Mouse (Mus musculus) NIH3T3 (cell line): ENCODE data around the gene Rcbtb2.
A peak's percentile ranks its signal among the peaks of the same experiment; 100 is the strongest.

ENCODE experiments used
- DNase-seq: peaks from one replicate; pipeline ENCODE4 v3.0.0-alpha.2; 2012; ENCODE audit warnings: low read depth

Gene Rcbtb2

DNA sequence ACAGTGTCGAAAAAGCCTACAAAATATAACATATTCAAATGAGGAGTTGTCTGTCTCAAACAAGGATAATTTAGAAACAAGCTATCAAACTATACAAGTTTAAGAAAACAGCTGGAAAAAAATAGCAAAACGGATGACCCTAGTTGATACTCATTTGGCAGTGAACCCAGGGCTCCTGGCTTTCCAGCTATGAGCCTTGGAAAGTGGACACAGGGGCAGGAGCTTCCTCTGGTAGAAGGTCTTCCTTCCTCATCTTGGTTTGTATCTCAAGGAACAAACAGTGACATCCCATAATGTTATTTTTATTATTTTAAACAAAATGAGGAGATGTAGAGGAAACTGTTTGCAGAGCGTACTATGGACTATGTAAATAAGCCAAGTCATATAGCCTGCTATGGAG is 25.3 kb downstream of the Rcbtb2 start:
- DNase-seq: no peak

DNA sequence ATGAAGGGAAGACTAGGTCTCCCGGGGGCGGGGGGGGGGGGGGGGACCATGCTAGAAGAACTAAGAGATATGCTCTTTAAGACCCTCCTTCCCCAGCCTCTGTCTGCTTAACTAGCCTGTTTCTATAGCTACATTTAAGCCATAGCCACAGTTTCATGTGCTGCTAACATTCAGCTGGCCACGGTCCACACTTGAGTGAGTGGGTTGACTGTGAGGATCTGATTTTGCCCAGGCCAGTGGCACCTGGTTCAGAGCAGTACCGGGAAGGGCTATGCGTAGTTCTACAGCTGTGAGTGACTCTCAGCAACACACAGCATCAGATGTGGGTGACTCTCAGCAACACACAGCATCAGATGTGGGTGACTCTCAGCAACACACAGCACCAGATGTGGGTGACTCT is 38.5 kb downstream of the Rcbtb2 start:
- no peak for DNase-seq

DNA sequence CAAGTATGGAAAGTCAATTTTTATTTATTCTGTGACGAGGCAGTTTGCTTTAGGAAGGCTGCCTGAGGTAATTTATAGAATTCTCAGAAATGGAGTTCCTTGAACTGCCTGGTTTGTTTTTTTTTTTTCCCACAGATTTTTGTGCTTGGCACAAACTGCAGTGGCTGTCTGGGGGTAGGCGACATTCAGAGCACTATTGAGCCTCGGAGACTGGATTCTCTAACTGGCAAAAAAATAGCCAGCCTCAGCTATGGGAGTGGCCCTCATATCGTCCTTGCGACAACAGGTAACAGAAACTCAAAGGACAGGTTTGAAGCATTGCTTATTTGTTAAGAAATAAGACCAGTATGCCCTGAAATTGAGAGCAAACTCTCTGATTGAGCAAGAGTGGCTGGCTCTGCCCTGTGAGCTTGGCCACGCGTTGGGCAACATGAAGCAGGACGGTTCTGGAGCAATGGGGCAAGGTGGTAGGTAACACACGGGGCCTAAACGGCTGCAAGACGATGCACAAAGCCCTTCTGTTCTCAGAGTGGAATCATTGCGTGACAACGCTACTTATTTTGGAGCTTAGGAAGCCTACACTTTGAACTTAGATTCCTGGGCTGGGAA is 39.5 kb downstream of the Rcbtb2 start:
- no peak for DNase-seq

DNA sequence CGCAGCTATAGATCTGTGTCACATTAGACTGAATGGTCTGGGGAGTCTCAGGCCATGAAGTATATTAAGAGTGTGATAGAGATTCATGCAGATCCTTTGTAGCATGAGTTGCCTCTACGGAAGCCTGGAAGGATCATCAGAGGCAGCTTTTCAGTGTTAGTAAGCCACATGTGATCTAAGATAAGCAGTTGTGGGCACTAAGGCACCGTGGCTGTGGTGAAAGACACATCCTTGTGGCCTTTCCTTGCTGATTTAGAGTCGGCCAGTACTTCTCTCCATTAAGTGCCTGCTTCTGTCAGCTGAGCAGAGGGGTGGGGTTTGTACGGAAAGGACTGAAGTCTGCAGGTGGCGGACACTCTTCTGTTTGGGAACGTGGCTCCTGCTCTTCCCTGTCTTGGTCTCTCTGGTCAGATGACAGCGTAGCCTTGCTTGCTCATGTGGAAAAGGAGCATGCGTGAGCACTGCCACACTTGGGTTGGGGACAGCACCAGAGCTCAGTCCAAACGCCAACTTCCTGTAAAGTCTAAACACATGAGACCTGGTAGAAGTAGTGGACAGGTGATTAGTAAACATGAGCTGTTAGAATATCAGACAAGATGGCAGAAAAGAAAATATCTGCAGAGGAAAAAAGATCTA is 40.6 kb downstream of the Rcbtb2 start:
- no peak for DNase-seq

DNA sequence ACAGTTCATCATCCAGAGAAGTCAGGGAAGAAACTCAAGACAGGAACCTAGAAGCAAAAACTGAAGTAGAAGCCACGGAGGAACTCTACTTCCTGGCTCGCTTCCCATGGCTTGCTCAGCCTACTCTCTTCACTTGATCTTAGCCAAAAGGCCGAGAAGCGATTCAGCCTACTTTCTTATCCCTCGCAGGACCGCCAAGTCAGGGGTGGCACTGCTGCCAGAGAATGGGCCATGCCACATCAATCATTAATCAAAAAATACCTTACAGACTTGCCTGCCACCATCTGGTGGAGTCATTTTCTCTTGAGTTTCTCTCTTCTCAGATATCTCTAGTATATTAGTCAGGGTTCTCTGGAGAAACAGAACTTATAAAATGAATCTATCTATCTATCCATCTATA is 42.3 kb downstream of the Rcbtb2 start:
- no peak for DNase-seq

DNA sequence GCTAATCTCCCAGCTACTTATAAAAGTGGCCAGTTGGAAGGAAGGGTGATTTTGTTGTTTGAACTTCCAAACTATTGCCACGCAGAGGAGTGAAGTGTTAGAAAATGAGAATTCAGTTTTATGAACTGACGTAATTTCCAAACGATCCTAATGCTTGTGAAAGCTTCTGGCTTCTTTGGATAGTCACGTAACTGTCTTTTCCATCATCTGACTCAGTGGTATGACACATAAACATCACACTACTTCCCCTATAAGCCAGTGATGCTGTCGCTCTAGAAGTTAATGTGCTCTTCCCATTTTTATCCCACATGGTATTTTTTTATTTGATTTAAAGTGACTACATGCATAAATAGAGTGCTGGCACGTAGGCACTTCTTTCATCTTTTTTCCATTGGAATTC is 45.8 kb downstream of the Rcbtb2 start:
- no peak for DNase-seq

DNA sequence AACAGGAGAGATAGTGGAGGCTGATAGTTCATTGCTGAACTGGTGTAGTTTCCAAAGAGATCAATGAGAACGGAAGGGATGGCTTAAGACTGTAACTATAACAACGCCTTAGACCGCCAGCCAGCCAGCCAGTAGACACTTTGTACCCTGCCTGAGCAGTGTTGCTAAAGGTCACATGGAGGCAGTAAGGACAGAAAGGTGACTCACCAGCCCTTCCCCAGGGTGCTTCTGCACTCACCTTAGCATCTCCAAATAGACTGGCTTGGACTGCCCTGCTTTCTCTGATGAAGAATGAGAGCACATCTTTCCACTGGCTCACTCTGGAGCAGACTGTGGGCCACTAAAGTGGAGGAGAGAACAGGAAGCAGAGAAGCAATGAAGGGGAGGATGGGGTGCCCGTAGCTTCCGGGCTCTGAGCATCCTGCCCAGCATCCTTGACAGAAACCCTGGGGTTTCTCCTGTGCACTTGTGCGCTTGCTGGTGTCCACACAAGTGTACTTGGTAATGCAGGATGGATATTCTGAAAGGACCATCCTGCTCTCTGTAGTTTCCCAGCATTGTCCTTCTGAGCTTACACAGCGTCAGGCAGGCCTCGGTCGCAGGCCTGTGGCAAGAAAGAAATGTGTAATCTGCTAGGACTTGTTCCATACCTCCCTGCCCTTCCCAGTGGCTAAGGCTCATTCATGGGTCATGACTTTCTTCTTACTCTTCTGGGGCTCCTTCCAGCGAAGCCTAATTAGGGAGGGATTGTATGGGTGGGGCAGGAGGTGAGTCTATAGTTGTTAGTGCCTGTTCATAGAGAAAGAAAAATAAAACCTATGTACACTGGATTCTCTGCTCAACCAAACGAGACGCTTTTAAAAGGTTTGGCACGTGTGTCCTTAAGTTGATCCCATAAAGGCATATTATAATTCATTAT is 47.3 kb downstream of the Rcbtb2 start:
- DNase-seq: no peak

DNA sequence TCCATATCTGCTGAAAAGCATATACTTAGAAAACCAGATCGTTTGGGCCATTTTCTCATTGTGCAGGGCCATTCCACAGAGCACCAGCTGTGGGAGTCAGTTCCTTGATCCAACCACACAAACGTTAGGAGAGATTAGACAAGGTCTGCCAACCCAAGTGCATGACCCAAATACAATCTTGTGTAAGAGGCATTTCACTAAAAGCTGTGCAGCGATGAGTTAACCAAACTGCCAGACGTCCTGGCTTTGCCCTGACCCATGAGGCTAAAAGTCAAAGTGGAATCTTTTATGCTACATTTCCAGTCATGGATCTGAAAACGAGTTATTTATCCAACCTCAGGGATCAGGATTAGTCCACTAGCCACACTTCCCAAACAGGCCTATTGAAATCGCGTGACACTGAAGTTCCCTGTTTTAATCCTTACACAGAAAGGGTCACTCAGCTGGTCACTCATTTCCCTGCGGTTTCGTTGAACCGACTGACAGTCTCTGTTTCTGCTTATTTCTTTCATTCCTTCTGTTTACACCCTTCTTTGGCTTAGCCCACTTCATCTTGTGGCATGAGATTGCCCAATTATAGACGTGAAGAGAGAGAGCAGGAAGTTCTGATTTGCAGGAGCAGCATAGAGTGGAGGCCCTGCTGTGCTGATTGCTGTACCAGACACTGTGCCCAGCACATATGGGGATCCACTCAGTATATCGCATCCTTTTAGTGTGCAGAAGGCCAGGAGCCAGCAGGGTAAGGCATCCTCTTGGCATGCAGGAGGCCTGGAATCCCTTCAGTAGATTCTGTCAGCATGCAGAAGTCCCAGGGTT is 49.6 kb downstream of the Rcbtb2 start:
- no peak for DNase-seq

DNA sequence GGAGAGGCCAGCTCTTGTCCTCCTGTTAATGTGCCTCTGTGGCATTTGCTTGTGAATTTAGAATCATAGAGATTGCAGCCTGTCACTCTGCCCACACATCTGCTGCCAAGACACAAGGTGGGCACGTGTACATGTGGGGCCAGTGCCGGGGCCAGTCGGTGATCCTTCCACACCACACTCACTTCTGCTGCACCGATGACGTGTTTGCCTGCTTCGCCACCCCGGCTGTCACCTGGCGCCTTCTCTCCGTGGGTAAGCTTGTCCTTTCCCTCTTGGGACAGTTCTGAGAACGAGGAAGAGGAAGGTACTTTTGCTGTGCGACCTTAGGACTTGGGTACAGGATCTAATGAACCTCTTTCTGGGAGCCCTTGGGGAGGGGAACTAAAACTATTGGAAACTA is 50.8 kb downstream of the Rcbtb2 start:
- no peak for DNase-seq

DNA sequence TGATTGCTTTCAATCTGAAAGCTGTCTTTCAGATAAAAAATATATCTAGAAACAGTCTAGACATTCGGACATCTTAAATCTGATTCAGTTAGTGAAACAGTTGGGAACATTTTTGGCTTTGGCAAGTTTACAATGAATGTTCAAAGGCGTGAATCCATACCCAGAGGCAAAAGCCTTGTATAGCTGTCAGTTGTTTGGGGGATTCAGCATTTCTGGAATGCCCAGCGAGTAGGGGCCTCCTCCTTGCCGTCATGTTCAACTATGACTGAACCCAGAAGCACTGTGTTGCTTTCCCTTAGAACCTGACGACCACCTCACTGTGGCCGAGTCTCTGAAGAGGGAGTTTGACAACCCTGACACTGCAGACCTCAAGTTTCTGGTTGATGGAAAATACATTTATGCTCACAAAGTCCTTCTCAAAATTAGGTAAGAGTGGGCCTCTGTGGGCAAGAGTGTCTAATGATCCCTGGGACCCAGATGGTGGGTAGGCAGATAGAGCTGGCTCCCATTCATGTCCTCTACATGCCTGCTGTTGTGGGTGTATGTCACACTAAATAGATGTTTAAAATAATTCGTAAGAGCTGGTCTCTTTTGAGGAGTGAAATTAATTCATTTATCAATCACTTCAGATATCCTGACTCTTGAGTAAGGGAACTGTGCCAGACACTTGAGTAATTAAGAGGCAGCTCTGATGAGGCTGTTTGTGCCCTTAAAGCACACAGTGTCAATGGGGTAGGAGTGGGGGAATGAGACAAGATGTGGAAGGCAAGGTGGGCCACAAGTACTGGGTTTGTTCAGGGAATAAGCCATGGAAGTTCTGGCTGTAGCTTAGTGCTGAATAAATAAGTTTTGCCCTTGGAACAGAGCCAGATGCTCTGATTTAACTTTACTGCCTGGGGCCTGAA is 51.5 kb downstream of the Rcbtb2 start:
- DNase-seq: peak; percentile 15

DNA sequence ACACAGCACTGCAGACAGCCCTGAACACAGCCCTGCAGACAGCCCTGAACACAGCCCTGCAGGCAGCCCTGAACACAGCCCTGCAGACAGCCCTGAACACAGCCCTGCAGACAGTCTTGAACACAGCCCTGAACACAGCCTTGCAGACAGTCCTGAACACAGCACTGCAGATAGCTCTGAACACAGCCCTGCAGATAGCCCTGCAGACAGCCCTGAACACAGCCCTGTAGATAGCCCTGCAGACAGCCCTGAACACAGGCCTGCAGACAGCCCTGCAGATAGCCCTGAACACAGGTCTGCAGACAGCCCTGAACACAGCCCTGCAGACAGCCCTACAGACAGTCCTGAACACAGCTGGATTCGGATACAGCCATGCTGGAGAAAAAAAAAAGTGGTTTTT is 52.2 kb downstream of the Rcbtb2 start:
- DNase-seq: no peak

DNA sequence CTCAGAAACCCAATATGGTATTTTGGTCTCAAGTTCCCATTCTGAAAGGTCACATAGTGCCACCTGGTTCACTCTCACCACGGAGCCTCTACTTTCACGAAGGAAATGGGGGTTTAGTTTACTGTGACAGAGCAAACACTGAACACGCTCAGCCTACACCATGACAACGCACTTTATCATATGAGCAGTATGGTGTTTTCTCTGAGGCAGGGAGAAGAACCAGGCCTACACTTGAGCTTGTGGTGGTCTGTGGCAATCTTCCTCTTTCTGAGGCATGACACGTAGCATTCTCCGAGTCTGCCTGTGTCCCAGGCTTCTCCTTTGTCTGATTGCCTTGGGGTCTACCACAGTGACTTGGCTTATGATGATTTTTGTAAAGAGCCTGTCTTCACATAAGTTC is 53.0 kb downstream of the Rcbtb2 start:
- no peak for DNase-seq

DNA sequence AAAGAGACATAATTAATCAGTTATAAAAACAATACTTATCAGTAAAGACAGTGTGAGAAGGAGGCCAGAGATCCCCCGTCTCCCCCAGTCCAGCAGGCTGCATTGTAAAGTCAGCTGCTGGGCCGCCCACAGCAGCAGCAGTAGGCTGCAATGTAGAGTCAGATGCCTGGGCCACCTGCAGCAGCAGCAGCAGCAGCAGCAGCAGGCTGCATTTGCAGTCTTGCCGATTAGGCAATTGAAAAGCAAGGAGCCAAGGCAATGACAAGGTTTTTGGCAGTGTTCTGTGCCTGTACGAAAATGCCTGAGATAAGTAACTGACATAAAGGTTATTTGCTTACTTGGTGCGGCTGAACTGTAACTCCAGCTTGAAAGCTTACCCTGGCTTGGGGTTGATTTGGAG is 53.4 kb downstream of the Rcbtb2 start:
- no peak for DNase-seq

DNA sequence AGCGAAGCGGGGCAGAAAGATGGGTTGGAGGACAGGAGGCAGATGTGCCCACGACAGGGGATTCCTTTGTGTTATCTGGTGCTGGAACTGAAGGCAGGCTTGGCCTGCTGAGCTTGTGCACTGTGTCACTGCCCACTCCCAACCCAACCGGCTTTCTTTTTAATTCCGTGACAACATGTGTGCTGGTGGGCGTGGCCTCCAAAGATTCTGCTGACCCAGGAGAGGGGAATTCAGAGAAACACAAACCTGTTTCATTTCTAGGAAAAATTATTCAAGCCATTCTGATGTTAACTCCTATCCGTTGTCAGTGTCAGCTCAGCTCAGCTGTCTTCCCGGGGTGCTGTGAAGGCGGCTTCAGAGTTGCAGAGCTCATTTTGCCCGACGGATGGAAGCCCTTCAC is 55.1 kb downstream of the Rcbtb2 start:
- DNase-seq: no peak

DNA sequence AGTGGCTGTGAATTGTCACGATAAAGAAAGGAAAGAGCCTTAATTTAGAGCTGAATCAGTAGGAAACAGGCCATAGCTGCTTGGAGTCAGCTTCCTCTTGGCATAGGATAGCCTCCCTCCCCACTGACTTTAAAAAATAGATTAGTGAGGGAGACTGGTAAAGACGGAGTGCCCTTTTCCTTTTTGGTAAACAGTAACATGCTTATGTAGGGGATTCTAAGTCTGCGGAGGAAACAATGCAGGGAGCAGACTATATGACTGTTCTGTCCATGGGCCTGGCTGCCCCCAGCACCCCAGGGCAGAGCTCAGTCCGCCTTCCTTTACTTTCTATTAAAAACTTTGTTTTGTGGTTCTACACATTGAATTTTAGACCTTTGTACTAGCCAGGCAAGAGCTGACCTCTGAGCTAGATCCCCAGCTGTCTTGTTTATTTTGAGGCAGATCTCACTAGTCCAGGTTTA is 56.4 kb downstream of the Rcbtb2 start:
- no peak for DNase-seq

DNA sequence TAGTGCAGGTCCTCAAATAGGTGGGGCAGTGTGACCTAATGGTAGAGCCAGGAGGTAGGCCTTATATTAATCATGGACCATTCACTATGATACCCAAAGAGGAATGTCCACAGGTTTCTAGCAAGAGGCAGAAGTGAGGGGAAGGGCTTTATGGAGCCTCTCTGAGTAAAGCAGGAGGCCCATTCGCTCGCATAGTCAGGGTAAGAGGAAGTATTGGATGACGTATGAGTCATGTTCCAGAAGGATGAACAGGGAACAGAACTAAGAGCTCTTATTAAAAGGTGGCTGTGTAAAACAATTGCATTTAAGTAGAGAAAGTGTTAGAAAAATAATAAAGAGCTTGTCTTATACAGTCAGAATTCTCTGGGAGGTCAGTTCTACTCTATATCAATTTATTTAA is 57.8 kb downstream of the Rcbtb2 start:
- DNase-seq: peak; percentile 5

DNA sequence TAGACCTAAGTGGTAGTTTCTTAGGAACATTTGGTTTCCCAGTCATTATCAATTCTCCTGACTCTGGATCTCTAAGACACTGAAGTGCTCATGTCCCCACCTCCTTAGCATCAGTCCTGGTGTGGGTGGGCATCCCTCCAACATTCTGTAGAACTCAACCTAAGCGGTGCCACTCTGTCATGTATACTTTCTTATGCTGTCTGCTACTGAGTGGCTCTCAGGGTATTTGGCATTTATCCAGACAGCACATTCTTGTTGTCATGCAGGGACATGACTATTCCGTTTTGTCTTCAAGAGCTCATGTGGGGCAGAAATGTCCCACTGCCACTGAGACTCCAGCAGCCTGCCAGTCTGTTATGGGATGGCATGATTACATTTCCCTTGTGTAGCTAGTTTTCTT is 58.3 kb downstream of the Rcbtb2 start:
- no peak for DNase-seq

DNA sequence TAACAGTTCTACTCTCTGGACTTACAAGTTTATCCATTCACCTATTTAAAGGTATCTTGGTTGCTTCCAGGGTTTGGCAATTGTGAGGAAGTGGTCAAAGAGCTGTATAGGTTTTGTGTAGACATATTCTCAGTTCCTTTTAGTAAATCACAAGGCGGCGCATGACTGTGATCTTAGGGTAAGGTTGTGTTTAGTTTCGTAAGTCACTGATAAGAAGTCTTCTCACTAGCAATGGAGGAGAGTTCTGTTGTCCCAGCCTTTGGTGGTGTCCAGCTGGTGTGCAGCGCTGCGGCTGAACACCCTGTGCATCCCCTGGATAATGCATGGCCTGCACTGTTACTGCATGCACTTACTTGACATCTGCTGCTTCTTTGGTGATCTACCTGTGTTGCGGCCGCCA is 64.0 kb downstream of the Rcbtb2 start:
- DNase-seq: no peak

DNA sequence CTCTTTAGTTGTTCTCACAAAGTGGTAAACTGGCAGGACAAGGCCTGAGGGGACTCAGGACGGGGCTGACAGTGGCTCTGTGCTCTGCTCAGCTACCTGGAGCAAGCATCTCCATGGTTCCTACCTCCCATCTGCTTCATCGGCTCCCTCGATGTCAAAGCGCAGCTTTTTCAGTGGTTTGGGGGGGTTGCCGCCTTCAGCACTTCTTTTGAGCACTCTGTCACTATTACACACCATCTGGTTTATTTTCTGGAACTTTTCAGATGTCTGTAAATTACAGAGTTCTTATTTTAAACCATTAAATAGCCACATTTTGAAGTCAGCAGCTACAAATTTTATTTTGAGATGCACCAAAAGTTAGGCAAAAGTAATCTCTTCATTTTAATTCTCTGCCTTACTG is 76.2 kb downstream of the Rcbtb2 start:
- no peak for DNase-seq

DNA sequence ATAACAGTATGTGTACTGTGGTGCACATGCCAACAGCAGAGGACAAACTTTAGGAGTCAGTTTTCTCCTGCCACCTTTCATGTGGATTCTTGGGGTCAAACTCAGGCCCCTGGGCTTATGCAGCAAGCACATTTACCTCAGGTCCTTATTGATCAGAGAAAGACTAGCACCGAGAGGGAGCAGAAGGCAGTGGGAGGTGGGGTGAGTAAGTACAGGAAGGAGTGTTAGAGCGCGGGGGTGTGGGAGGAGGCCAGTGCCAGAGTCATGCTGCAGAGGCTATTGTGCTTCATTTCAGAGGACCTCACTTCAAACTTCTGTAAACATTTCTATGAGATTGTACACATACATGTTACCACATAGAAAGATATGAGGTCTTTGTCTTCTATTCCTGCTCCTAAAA is 78.6 kb downstream of the Rcbtb2 start:
- DNase-seq: no peak

DNA sequence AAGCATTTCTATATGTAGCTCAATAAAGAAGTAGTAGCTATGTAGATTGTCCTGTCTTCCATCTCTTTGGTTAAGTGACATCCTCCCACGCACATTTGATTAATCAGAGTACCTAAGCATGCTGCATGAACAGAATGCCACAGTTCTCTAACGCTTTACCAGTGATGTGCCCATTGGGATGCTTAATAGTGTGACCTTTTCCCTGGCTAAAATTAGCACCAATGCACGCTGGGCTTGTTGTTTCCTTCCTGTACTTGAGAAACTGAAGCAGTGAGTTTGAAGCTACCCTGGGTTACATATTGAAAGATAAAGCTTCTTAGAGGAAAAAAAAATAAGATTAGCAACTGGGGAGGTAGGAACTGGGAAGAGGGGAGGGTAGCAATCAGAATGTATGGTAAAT is 81.2 kb downstream of the Rcbtb2 start:
- DNase-seq: no peak
